Mouse (Mus musculus) adipose tissue, adult 10 weeks (tissue): ENCODE results near the gene 4930523C07Rik. TPM values are rescaled to one million over a fixed set of nuclear protein-coding genes. Genes with fewer than 3 reads are reported as not detected.

Experiments used
- polyA plus RNA-seq: library from polyadenylated mRNA; stranded (reverse); fragments of 350-450 nt; fragmentation: Illumina TruSeq; extraction: RNeasy Lipid Tissue Mini Kit (QIAGEN cat#74804); gene quantifications from one replicate; pipeline ENCODE4 v1.2.3, GENCODE M21; 2014; ENCODE audit warnings: low read depth, low replicate concordance

The 4930523C07Rik gene
- 26.7 TPM for polyA plus RNA-seq

DNA sequence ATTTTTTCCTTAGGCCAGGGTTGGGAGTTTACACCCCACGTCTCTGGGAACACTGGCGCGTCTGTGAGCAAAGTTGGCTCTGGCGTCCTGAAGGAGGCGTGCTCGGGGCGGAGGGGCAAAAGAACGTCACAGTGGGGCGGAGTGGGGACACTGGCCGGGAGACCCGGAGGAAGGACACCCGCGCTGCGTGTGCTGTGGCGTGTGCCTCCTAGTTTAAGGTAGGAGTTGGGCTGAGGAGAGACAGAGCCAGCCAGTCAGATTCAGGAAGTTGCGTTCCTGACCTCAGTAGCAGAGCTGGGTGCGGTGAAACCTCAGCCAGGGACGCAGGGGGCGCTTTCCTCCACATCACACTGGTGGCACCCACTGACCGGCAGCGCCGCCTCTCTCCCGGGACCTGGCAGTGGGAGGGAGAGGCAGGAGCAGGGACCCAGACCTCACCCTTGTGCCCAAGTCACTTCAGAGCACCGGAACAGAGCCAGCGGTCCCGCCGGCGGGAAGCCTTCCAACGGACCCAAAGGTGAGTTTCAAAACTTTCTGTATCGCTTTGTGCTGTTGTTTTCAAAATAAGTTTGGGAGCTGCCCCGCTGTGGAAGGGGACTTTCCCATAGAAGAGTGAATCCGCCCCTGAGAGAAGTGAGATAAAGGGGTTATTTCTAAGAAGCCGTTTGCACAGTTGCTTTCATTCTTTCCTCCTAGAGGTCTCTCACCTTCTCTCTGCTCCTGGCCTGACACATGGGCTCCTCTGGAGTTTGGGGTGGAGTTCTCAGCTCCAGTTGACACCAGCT, at the start of gene 4930523C07Rik:
TSS of gene 4930523C07Rik (plus strand) at position 146 of the 785 bp plus-strand sequence.

Other genes starting within 250 kb of the 4930523C07Rik start
- not detected for gene Tnn, start 109.2 kb downstream of the 4930523C07Rik start, polyA plus RNA-seq
- gene Mrps14, start 150.8 kb downstream of the 4930523C07Rik start, polyA plus RNA-seq = 74.2 TPM
- gene Cacybp, start 168.5 kb downstream of the 4930523C07Rik start, polyA plus RNA-seq = 35.6 TPM